Mouse (Mus musculus): Measurements from ENCODE around the gene Arpc4.
"Not testable (repeated sequence)": the region's sequence is repeated elsewhere in the genome, so short reads cannot be mapped to it uniquely, and the experiment has no call there.

Gene Arpc4

DNA sequence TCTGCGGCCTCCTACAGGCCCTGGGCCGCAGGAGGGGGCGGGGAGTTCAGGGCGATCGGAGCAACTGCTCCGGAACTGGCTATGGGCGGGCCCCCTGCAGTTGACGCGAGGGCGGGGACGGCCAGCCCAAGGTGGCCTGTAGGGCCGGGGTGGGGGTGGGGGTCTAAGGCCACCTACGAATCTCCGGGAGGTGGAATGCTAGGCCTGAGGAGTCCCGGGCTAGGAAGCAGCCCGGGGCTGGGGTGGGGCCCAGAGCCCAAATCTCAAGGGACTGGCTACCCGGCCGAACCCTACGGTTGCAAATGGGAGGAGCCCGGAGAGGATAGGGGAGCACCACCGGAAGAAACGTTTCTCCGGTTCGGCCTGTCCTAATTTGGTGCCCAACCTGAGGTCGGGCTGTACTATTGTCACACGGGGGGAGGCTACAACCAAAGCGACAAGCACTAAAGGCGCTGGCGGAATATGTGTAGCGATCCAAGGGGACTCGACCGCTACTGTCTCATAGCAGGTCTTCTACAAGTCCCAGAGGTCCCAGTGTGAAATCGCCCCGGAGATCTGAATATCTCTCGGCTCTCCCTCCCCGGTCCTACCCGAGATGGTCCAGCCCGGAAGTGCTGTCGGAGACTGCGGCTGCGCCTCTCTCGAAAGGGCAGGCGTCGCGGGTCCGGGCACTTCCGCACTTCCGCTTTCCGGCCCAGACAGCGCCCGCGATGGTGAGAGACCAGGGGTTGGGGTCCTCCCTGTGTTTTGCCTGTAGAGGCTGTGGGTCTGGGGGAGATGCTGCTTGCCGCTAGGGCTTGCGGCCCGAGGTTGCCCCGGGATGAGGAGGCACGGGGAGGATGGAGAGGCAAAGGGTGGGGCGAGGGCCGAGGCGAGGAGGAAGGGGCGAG lies at the start of gene Arpc4, which contains the start of gene Tada3:
TSS of gene Arpc4 (plus strand) at position 620 of the 890 bp plus-strand sequence.
TSS of gene Tada3 (minus strand) at position 388 of the 890 bp plus-strand sequence.
- peak; percentile 92 for DNase-seq

- no peak for DNase-seq
Observed at GRCm38 (mm10) chr6:113329396-113329795, 48.5 kb upstream of the Arpc4 start.

GRCm38 (mm10) chr6:113330547-113330946 lies 47.4 kb upstream of the Arpc4 start:
- no peak for DNase-seq

GRCm38 (mm10) chr6:113331721-113332120 lies 46.2 kb upstream of the Arpc4 start:
- no peak for DNase-seq

GRCm38 (mm10) chr6:113332734-113333133 lies 45.2 kb upstream of the Arpc4 start:
- DNase-seq, result not testable (repeated sequence)

DNA sequence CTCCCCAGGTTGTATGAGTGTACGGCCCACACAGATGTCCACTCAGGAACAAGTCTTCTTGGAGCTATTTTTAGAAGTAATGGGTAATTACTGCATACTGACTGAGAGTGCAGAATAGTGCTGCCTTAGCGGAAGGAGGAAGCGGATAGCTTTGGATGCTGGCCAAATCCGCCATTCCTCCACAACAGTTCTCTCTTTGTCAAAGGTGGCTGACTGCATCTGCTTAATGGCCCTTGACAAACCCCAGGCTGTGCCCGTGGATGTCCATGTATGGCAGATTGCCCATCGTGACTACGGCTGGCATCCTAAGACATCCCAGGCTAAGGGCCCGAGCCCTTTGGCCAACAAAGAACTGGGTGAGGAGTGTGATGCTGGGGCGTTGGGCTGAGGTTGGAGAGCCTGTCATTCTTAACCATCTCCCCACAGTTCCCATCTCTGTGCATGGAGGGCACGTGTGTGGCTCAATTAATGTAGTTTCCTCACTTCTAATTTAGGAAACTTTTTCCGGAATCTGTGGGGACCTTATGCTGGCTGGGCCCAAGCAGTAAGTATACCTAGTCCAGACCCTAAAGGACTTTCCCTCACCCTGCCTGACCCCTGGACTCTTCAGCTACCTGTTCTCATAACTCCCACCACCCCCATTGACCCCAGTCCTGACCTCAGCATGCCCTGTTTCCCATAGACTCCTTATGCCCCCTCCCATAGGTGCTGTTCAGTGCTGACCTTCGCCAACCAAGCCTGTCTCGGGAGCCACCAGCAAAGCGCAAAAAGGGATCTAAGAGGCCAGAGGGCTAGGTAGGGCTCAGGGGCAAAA lies 44.6 kb upstream of the Arpc4 start:
- no peak for DNase-seq

GRCm38 (mm10) chr6:113334216-113334615 lies 43.7 kb upstream of the Arpc4 start:
- no peak for DNase-seq

GRCm38 (mm10) chr6:113336852-113337620 lies 40.9 kb upstream of the Arpc4 start:
- DNase-seq, result no peak

- no peak for DNase-seq
Observed at GRCm38 (mm10) chr6:113341574-113341973, 36.3 kb upstream of the Arpc4 start.

GRCm38 (mm10) chr6:113342297-113342696 lies 35.6 kb upstream of the Arpc4 start:
- DNase-seq, result no peak

DNA sequence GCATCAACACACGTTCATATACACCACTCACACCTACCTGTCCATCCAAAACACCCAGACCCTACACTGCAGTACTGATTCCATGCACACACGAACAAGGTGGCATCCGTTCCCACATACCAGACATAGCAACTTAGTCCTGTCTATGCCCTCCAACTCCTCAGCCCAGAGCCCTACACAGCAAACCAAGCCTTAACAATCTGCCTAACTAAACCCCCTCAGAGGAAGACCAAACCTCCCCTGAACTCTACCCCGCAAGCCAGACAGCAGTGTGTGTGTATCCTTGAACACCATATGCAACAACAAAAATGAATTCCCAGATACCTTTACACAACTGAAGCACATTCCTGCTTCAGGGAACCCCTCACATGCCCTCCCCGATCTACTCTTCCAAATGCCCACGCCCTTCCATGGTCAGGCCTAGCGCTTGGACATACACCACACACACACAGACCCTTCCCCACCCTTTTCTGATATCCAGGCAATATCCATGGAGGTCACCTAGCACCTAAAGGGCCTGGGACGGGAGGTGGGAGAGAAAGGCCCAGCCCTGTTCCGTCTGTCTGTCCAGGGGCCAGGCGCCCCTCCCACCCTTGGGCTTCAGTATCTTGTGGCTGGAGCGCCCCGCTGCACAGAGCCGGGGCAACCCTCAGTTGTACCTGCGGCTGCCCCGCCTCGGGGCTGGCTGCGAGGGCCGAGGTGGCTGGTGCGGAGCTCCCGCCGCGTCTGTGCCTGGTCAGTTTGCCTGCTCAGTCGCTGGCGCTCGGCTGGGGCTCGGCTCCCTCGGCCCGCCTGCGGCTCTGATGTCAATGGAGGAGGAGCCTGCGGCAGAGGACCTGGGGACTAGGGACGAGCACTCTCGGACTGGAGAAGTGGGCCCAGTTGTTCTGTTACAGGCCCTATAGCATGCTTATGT lies 34.5 kb upstream of the Arpc4 start, which contains the start of gene Camk1:
TSS of gene Camk1 (minus strand) at position 808 of the 916 bp plus-strand sequence.
- peak; percentile 81 for DNase-seq

- DNase-seq, result peak; percentile 53
Observed at GRCm38 (mm10) chr6:113344321-113344720, 33.6 kb upstream of the Arpc4 start.

GRCm38 (mm10) chr6:113346897-113347296 lies 31.0 kb upstream of the Arpc4 start:
- no peak for DNase-seq

GRCm38 (mm10) chr6:113350538-113350937 lies 27.4 kb upstream of the Arpc4 start:
- DNase-seq, result no peak

GRCm38 (mm10) chr6:113351161-113351560 lies 26.8 kb upstream of the Arpc4 start:
- DNase-seq, result no peak

GRCm38 (mm10) chr6:113351653-113352052 lies 26.3 kb upstream of the Arpc4 start:
- no peak for DNase-seq

DNA sequence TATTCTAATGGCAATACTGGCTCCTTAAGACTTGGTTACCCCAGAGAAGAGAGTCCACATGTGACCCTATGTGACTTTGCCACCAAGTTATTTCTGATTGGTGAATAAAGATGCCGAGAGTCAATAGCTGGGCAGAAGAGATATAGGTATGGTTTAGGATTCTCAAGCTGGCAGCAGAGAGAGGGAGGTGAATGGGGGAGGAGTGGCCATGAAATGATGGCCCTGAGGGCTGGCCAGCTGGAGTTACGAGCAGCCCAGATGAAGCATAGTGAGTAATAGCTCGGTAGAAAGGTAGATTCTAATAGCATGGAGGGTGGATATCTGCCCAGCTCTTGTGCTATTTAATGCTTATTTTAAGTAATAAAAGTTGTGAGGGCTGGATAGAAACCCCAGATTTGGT lies 25.1 kb upstream of the Arpc4 start:
- no peak for DNase-seq

DNA sequence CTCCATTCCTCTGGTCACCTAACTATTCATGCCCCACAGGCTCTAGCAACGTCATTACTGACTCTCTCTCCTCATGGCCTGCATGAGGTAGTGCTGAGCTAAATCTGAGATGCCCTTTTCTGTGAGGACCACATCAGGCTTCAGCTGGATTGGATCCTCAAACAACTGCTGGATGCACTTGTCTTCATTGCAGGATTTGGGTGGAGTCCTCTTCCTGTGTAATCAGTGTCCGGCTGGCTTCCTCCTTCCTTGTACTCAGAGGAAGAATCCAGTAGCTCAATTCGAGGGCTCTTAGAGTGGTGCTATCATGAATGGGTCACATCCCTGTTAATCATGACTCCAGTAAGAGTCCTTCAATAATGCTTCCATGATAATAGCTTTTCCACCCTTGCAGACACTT lies 24.2 kb upstream of the Arpc4 start:
- DNase-seq, result no peak

DNA sequence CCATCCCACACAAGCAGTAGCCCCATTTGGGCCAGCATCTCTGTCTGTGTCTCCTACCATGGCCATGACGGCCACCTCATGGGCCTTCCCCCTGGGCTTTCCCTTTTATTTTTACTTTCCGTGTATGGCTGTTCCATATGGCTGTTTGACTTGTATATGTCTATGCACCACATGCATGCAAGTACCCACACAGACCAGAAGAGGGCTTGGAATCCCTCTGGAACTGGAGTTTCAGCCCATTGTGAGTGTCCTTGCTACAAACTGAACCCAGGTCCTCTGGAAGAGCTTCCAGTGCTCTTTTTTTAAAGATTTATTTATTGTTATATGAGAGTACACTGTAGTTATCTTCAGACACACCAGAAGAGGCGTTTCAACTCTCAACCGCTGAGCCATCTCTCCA lies 16.4 kb upstream of the Arpc4 start:
- DNase-seq, result no peak

DNA sequence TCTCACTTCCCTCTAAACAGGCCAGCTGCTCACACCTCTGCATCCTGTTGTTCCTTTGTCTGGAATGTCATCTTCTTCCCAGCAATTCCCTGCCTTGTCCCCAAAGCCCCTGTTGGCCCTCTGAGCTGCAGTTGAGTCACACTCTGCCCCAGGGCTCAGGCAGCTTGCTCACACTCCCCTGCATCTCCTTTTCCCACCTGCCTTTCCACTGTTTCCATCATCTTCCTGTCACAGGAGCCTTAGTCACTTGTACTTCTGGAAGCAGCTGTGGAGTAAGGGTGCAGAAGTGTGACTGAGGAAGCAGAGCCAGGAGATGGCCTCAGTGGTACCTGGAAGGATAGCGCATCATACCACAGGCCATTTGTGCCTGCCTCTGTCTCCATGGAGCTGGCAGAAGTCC lies 15.7 kb upstream of the Arpc4 start:
- no peak for DNase-seq

DNA sequence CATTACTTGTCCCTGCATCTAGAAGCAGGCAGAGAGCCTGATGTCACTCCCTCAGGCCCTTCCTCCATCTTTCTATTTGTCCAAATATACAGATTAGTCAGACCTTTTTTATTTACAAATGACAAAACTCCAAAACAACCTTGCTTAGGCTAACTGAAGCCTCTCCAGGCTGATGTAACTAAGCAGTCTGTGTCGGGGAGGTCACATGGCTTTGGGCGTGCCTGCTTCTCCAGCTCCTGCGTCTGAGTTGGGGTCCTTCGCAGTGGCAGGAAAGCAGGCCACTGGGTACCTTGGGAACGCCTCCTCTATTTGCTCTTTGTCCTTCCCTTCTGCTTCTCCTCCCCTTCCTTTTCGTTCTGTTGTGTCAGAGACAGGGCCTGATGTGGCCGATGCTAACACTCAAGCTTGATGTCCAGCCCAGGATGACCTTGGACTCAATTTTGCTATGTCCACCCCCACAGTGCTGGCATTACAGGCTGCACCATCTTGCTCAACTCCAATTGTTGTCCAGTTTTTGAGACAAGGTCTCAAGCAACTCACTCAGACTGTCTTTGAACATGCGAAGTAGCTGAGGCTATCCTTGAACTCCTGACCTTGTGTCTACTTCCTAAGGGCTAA lies 13.3 kb upstream of the Arpc4 start:
- no peak for DNase-seq
